Mouse (Mus musculus) activated CD4-positive, CD25-positive, alpha-beta regulatory T cell, adult 4 months (primary cell): Measurements from ENCODE around the gene Gnb1l. TPM values are rescaled to one million over a fixed set of nuclear protein-coding genes. Genes with fewer than 3 reads are reported as not detected.

ENCODE experiments used
- ATAC-seq: one replicate; pipeline ENCODE4 v1.8.0; 2017
- polyA plus RNA-seq, 2 experiments: library from polyadenylated mRNA; unstranded; fragments of 100-300 nt; shearing (Covaris generic); gene quantifications; one replicate each; pipeline ENCODE4 v1.2.1; 2017

Gnb1l gene
- polyA plus RNA-seq, 2 experiments from 2014 or later: 11.4 to 11.9 TPM

DNA sequence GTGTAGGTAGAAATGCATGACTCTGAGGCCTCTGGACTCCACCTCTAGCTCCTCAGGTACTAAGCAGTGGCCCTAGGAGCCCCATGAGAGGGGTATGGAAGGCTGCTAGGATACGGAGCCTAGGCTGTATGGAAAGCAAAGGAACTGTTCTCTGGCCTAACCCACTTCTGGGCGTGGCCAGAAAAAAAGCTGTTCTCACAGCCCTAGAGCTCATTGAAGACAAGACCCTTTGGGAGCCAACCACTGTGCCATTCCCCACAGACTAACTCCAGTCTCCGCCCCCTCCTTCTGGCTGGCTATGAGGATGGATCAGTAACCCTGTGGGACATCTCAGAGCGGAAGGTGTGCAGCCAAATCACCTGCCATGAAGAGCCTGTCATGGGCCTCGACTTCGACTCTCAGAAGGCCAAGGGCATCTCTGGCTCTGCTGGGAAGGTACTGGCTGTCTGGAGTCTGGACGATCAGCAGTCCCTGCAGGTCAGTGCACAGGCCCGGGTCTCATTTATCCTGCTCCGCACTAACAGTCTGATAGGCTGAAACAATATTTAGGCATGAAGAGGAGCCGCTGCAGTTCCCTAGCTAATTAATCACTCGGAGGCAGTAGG, 53.7 kb downstream of the Gnb1l start:
- no peak for ATAC-seq

DNA sequence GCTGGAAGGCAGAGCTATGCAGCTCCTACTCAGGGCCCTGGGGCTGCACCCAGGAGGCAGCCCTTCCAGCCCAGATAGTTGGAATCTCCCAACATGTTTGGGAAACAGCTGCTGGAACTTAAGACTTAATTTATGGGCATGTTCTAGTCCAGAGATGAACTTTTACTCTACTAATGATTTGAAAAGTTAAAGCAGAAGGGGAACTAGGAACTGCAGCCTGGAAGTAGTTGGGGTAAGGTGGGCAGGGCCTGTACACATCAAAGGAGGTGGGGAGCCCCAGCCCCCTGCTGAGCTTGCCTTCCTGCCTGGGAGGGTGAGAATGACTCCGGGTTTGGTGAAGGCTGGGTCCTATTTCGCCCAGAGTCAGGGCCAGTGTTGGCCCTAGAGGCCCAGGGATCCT, 56.2 kb downstream of the Gnb1l start:
- ATAC-seq: no peak

DNA sequence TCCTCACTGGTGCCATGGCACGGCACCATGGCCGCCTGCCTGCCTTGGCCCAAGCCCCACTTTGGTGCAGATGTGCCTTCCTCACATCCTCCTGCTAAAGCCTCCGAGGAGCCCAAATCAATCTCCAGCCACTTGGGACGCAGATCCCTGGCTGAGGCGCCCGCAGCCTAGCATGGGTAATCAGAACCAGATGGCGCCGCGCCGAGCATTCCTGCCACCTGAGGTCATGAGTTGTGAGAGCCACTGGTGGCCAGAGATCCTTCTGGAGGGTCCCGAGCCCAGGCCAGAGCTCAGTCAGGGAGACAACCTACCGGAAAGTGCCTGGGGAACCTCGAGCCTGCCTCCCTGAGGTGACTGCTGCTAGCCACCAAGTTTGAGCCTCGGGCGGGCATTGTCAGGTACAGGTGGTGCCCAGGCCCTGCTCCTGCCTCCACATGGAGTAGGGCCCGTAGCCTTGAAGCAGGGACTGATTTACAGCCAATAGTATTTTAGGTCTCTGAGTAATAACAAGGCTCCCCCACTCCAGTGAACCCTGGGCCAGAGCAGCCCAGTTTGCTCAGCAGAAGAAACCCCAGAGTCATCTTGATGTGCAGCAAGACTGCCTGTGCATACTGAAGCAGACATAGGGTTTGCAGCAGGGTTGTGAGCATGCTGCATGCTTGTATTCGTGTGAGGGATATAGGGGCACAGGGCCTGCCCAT, 56.9 kb downstream of the Gnb1l start:
- ATAC-seq: no peak

DNA sequence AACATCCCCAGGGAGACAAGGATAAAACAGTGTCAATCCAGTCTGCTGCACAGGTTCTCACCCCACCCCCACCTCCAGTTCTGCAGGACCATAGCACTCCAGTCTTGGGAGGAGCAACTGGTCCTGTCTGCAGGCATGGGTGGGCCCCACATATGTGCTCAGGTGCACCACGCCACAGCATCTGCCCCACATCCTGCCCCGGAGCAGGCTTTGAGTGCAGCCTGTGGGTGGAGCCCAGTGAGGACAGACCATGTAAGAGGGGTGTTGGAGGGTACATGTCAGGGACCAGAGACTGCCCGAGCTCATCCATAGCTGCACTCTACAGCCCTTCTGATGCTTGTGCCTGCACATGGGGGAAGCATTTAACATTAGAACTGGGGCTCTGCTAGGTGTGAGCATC, 57.9 kb downstream of the Gnb1l start:
- no peak for ATAC-seq

DNA sequence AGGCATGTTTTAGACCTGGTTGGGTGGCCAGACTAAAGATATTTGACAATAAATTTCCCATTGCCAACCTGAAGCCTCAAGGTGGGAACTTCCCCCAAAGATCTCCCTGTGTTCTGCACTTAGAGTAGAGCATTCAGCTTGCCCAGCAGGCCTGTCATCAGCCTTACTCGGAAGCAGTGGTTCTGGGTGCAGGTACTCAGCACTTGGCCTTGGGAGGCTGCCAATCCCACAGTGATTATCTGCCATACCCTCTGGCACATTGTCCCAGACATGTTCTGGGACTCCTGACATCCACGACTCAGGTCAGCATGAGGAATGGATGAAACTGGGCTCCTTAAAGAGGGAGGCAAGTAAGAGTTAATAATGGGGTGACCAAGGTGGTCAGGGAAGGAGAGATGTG, 66.0 kb downstream of the Gnb1l start:
- ATAC-seq: no peak

DNA sequence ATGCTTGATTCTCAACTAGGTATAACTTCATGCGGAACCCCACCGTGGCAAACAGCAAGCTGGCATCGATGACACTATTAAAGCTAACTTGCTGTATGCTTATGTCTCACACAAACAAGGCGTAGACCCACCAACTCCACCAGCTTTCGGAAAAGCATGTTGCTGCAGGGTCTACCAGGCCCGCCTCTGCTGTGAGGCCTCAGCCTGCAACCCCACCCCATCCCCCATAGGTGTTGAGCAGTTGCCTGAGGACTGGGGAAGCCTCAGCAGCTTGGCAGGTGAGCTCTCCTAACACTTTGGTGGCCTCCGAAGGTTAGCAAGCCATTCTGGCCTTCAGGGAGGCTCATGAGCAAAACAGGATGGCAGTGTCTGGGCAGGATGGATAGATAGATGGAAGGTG, 70.1 kb downstream of the Gnb1l start:
- ATAC-seq: no peak

DNA sequence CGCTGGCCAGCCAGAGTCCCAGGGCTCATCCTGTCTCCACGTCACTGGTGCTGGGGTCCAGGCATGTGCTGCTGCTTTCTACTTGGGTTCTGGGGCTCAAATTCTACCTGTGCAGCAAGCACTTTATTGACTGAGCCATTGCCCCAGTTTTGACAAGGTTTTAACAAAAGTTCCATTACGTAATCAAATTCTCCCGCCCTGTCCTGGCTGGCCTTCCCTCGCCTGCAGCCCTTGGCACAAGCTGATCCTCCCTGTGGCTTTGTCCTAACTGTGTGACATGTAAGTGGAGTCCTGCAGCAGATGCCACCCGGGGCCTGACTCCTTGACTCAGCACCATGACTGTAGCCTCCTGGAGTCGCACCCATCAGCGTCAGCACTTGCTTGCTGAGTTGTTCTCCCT, 75.7 kb downstream of the Gnb1l start:
- no peak for ATAC-seq

DNA sequence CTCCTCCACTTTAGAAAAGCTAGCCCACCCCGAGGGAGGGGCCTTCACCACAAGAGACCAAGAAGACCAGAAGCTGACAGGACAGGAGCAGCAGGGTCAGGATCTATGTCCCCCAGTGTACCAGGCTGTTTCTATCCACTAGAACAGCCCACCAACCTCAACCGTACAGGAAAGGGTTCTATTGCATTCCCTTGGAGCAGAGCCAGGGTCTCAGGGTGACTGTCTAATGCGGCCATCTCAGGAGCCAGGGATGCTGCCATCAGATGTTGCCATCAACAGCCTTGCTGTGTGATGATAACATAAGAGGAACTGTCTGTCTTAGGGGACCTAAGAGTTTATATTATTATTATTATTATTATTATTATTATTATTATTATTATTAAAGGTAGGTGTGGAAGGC, 78.6 kb downstream of the Gnb1l start:
- no peak for ATAC-seq

DNA sequence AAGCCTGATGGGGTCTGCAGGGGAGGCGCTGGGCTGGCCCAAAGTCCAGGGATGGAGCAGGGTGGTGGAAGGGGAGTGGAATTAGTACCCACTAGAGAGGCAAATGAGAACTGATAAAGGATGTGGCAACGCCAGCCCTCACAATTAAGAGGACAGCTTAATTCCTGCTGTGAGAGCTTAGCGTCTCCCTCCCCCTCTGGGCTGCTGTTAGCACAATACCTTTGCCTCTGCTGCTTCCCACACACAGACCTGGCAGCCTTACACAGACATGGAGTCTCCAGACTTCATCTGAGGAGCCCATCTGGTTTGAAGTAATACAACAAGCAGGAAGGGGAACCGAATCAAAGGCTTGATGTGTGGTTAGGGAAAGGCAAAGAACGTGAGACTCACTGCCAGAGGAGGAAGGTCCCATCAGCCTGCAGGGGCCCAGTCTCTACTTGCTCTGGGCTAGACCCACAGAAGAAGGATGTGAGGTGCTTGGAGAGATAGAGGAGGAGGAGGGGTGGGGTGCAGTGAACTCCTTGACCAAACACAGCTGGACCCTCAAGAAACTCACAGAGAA, 79.2 kb downstream of the Gnb1l start:
- ATAC-seq: no peak

DNA sequence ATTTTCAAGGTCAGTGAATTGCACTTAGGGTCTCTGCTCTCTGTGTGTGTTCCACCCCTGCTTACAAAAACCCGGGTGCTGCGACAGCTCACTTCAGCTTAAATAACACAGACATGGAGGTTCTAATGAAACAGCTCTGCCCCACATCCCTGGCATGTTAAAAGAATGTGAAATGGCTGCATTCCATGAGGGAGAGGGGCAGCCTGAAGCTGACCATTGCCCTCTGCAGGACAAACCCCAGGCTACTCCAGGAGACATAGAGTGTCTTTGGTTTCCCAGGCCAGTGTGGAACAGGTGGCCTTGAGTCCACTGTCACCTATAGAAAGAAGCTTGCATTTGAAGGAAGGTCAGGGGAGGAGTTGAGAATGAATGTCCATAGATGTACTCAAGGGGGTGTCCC, 81.9 kb downstream of the Gnb1l start:
- no peak for ATAC-seq

DNA sequence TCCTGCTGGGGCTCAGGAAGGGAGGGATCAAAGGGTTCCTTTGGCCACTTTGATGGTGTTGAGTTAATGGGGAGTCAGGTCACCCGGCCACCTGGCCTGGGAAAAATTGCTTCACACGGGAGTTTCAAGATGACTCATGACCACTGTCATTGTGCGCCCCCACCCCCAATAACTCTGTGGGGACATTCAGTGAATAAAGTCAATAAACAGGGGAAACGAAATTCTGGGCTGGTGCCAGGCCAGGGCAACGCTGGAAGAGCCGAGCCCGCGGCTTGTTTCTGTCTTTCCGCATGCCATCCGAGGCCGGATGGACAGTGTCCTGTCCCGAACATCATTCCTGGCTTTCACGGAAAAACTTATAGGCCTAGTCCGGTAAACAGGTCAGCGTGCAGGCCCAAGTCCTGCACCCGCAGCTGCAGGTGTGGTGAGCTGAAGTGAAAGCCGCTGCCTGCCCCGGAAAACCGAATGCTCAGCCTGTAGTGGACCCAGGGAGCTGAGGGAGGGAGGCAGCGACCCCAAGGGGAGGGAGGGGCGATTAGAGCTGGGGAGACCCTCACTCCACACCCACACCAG, 82.6 kb downstream of the Gnb1l start:
- ATAC-seq: no peak

DNA sequence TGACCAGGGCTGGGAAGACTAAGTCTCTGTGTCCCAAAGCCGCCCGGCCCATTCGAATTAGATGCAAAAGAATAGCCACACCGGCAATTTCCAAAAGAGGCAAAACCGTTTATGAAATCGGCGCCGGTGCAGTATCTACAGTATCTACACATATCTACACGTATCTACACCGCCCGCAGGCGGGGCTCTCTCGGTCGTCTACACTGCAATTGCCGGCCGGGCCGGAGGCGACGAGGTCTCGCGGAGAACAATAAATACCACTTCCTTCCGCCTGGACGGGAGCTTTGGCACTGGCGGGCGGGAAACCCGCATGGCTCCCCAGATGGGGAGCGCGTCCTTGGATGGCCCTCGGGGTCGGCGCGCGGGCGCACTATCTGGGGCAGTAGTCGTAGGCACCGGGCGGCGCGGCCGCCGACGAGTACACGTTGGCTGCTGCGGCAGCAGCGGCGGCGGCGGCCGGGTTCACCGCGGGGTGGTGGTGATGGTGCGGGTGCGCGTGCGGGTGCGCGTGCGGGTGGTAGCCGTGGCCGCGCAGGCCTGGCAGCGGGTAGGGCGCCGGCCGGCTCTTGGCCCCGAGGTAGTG, 83.2 kb downstream of the Gnb1l start:
- no peak for ATAC-seq

DNA sequence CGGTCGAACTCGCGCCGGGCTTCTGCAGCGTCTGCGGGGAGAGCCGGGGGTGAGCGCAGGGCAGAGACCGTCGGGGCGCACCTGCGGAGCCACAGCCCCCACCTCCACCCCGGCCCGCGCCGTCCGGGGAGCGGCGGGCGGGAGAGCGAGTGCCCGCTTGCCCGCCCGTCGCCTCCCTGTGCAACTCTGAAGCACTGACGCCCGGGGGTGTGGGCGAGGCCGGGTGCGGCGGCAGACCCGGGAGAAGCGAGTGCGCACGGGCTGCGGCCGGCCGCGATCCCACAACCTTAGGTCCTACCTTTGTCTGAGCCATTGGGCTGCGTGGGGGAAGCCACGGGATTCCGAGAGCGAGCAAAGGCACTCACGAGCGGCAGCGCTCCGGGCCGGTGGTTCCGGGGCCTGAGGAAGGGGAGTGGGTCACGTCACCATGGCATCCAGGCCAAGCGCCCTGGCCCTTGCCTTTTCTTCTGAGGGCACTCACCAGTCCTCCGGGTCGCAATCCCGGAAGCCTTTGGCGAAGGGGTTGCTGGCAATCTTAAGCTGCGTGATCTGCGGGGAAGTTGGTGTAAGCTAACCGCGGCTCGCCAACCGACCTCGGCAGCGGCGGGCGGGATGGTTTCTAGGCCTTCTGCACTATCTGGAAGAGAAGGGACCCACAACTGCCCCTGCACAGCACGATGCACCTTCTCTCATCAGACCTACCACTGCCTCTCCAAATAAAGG, 84.1 kb downstream of the Gnb1l start:
- ATAC-seq: no peak

DNA sequence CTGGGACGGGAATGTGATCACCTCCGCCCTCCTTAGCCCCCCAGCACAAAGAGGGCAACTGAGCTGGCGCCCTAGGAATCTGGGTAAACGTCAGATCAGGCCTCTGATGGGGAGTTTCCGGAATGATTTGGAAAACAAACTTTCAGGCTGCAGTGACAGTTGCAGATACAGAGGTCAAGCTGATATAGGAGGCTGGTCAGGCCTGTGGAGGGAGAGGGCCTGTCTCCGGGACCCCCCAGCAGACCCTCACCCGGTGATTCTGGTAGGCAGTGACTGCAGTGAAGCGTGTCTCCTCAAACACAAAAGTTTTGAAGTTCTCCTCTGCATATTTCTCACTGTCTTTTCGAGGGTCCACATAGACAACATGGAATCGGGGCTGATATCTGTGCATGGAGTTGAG, 84.7 kb downstream of the Gnb1l start:
- no peak for ATAC-seq

DNA sequence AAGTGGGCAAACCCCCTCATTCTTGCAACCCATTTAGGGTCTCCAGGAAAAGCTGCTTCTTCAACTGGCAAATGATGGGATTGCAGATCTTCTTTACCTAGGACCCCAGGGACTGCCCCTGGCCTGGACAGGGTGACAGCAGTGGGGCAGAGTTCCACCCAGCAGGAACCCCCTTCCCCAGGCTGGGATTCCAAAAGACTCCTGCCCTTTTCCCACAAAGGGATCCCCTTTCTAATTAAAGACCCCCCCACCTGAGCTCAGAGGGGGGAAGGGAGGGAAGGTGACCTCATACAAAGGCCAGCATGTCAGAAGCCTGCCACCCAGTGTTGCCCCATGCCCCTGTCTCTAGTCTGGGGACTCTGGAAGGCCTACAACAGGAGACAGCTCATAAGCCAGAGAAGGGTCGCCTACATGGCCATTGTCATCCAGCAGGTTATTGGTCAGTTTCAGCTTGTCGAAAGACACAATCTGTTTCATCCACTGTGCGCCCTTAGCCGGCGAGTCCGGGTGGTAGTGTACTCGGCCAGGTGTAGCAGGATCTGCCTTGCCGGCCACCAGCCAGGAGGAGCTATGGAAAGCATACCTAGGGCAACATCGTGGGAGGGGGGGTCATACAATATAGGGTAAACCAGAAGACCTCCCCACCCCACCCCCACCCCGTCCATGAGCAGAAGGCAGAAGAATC, 85.3 kb downstream of the Gnb1l start:
- ATAC-seq: no peak

DNA sequence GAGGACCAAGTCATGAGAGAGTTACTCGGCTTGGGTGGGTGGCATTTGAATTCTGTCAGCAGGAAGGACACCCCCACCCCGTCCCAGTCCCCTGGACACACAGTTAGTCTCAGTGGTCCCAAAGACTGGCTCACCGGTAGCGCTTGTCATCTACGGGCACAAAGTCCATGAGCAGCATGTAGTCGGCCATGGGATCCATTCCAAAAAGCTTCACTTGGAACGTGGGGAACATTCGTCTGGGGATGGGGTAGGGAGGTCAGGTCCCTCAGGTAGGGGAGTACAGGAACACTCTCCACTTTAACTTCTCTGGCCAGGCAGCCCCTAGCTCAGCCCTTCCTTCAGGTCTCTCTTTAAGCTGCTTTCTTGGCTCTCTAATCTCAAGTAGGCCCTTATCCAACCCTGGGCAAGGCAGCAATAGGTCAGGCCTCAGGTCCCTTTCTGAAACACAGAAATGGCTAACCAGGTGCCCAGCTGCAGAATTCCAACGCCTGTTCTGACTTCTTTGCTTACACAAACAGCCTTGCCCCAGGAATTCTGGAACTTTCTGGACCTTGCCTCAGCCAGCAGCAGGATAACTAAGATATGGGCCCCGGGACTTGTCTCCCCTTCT, 86.5 kb downstream of the Gnb1l start:
- ATAC-seq: no peak

DNA sequence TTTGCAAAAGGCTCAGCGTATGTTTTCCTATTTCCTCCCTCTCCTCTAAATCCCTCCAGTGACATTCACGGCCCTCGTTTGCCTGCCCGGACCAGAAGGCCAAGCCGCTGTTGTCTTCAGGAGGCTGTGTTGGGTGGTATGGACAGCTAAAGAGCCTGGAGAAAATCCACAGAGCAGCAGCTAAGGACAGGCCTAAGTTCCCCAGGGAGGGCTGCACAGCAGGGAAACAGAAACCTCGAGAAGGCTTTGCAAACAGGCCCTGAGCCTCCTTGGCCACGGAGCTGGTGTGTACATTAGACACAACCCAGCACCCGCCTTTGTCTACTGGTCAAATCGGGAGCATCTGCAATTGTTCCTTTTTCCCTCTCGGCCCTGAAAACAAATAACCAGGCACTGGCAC, 87.2 kb downstream of the Gnb1l start:
- ATAC-seq: no peak

DNA sequence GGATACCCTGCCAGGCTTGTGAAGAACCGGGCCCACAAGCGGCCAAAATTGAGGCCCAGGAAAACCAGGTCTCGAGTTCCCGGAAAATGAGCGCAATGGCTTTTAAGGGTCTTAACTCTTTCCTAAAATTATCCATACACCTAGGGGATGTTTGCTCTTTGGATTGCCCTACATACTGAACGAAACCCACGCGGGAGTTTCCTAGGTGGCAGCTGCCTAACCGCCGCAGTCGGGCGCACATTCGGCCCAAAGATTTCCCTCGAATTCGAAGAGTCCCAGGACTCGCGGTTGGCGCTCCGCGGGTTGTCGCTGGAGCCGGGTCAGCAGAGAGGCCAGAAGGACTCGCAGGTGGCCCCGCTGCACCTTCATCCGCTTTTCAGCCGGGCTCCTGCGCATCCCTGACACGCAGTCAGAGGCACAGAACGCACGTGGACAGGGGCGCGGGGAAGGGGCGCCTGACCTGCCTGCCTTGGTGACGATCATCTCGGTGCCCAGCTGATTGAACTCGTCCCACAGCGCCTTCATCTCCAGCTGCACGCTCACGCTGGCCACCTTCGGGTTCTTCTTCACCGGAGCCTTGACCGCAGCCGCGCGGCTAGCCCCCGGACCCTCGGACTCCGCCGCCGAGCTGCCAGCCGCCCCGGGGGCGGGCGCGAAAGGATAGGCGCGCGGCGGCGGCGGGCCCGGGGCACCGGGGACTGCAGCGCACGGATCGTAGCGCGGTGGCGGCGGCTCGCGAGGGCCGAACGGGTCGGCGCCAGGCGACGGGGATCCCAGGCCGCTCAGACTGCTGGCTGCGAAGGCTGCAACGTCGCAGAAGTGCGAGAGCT, 87.8 kb downstream of the Gnb1l start:
- ATAC-seq: no peak

DNA sequence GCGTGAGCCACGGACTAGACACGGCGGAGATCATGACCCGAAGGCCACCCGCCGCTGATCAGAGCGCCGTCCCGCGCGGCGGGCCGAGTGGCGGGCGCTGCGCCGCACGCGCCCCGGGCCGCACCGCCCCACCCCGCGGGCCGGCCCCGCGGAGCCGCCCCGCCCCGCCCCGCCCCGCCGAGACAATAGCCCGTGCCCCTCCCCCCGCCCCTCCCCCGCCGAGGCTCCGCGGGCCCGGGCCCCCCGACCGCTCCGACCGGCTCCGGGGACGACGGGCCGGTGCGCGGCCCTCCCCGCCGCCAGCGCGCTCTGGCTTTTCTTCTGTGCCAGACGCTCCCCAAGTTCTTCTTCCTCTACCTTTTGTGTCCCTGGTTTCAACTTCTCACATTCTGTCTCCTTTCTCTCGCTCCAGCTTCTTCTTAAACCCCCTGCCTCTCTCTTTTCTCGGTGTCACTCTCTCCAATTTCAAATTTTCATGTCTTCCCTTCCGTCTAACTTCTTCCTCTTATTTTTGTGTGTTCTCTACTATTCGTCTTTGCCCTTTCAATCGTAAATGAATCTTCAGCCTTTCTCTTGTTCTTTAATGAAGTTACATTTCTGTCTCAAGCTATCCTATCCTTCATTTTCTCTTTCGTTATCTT, 88.5 kb downstream of the Gnb1l start:
- no peak for ATAC-seq
